Mouse (Mus musculus): Measurements from ENCODE around the gene Eef1a2. TPM values are rescaled to one million over a fixed set of nuclear protein-coding genes. Genes with fewer than 3 reads are reported as not detected.

Eef1a2 gene
- polyA plus RNA-seq, 1 experiment from 2014 or later = 24.7 TPM

GRCm38 (mm10) chr2:181143509-181144276 is 13.1 kb downstream of the Eef1a2 start:
- Histone ChIP-seq H3K36me3 (ENCODE audit: control insufficient read depth, insufficient read depth, low read length) (peaks cover 20% of the 10 kb centered on the region), H3K4me3 (ENCODE audit: control insufficient read depth in 1 of 2, insufficient read depth in 1 of 2, low read depth in 1 of 2, low read length in 2 of 2) (no peak overlapping the region), H3K4me1 (ENCODE audit: control insufficient read depth in 2 of 2, insufficient read depth in 2 of 2, low read length in 2 of 2) (peaks cover 9 to 13% of the 10 kb centered on the region in 2 experiments), H3K27me3 (ENCODE audit: control insufficient read depth, insufficient read depth, low read length) (peaks cover 9% of the 10 kb centered on the region; the same call in 1 of the 2 replicates), H3K9ac (ENCODE audit: low read length) (no peak overlapping the region), H3K27ac (replicated peaks in 1 of 2; ENCODE audit: control insufficient read depth in 1 of 2, insufficient read depth in 1 of 2, low read depth in 2 of 2, low read length in 2 of 2) (no peak overlapping the region), H3K4me2 (ENCODE audit: low read length) (no peak overlapping the region), H3K9me3 (ENCODE audit: control insufficient read depth, low read length) (no peaks in the 10 kb centered on the region)
- 69% methylated on average over 2 of the region's 2 CpGs for whole genome bisulfite sequencing
- ATAC-seq (ENCODE audit: insufficient number of reproducible peaks, insufficient read depth, low FRiP score, low read depth) = no peak

DNA sequence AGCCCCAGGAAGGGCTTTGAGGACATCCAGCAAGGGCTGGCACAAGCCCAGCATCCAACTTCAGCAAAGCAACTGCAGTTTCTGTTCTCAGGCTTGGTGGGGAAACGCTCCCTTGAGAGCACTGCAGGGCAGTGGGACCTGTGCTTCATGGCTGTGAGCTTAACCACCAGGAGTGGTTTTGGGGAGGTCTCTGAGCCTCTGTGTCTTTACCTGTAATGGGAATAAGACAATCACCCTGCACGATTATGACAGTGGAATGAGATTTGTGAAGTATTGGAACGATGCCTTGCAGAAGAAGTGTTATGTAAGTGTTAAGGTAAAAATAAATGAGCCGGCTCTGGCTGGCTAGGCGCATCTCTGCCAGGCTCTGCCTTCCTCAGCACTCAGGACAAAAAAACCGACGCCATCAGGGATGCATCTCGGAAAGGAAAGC is 14.1 kb downstream of the Eef1a2 start:
- ATAC-seq (ENCODE audit: insufficient number of reproducible peaks, insufficient read depth, low FRiP score, low read depth) = no peak
- peaks cover 0 to 4% of the 10 kb centered on the region in 2 experiments; a peak in 2 of 4 replicates for H3K4me1 ChIP-seq (ENCODE audit: control insufficient read depth in 2 of 2, insufficient read depth in 2 of 2, low read length in 2 of 2)
- WGBS = 50% methylated on average over 8 of the region's 8 CpGs
- H3K9ac ChIP-seq (ENCODE audit: low read length) = no peak overlapping the region
- H3K27me3 ChIP-seq (ENCODE audit: control insufficient read depth, insufficient read depth, low read length) = peaks cover 11% of the 10 kb centered on the region
- no peak overlapping the region for H3K4me3 ChIP-seq (ENCODE audit: control insufficient read depth in 1 of 2, insufficient read depth in 1 of 2, low read depth in 1 of 2, low read length in 2 of 2)
- no peak overlapping the region for H3K27ac ChIP-seq (replicated peaks in 1 of 2; ENCODE audit: control insufficient read depth in 1 of 2, insufficient read depth in 1 of 2, low read depth in 2 of 2, low read length in 2 of 2)
- peaks cover 12% of the 10 kb centered on the region for H3K36me3 ChIP-seq (ENCODE audit: control insufficient read depth, insufficient read depth, low read length)
- H3K9me3 ChIP-seq (ENCODE audit: control insufficient read depth, low read length) = no peaks in the 10 kb centered on the region
- H3K4me2 ChIP-seq (ENCODE audit: low read length) = no peak overlapping the region

GRCm38 (mm10) chr2:181139641-181140193 is 17.1 kb downstream of the Eef1a2 start:
- peaks cover 0 to 4% of the 10 kb centered on the region in 2 experiments; a peak in 3 of 4 replicates for H3K4me1 ChIP-seq (ENCODE audit: control insufficient read depth in 2 of 2, insufficient read depth in 2 of 2, low read length in 2 of 2)
- H3K9ac ChIP-seq (ENCODE audit: low read length) = no peak overlapping the region
- H3K36me3 ChIP-seq (ENCODE audit: control insufficient read depth, insufficient read depth, low read length) = no peaks in the 10 kb centered on the region
- H3K4me3 ChIP-seq (ENCODE audit: control insufficient read depth in 1 of 2, insufficient read depth in 1 of 2, low read depth in 1 of 2, low read length in 2 of 2) = no peak overlapping the region
- no peak overlapping the region for H3K27ac ChIP-seq (replicated peaks in 1 of 2; ENCODE audit: control insufficient read depth in 1 of 2, insufficient read depth in 1 of 2, low read depth in 2 of 2, low read length in 2 of 2)
- no peaks in the 10 kb centered on the region for H3K9me3 ChIP-seq (ENCODE audit: control insufficient read depth, low read length)
- 72% methylated on average over 5 of the region's 5 CpGs for WGBS
- peaks cover 40% of the 10 kb centered on the region for H3K27me3 ChIP-seq (ENCODE audit: control insufficient read depth, insufficient read depth, low read length)
- H3K4me2 ChIP-seq (ENCODE audit: low read length) = no peak overlapping the region
- no peak for ATAC-seq (ENCODE audit: insufficient number of reproducible peaks, insufficient read depth, low FRiP score, low read depth)

DNA sequence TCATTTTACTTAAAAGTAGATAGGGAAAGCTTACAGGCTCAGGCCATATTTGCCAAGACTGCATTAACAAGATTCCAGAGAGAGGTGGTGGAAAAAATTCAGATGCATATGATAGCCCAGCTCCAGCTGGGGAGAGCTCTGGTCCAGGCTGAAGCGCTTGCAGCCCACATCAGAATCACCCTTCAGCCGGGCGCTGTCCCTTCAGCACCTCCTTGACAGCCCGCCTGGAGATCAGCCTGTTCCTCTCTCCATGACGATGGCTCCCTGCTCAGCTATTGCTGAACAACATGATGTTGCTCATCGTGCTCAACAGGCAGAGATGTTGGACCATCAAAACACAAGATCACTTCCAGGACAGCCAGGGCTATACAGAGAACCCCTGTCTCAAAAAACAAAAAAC is 19.9 kb downstream of the Eef1a2 start:
- H3K36me3 ChIP-seq (ENCODE audit: control insufficient read depth, insufficient read depth, low read length) = no peaks in the 10 kb centered on the region
- H3K27me3 ChIP-seq (ENCODE audit: control insufficient read depth, insufficient read depth, low read length) = peaks cover 68% of the 10 kb centered on the region
- H3K4me2 ChIP-seq (ENCODE audit: low read length) = no peak overlapping the region
- no peak for ATAC-seq (ENCODE audit: insufficient number of reproducible peaks, insufficient read depth, low FRiP score, low read depth)
- no peak overlapping the region for H3K27ac ChIP-seq (replicated peaks in 1 of 2; ENCODE audit: control insufficient read depth in 1 of 2, insufficient read depth in 1 of 2, low read depth in 2 of 2, low read length in 2 of 2)
- WGBS = under 1% methylated on average over 6 of the region's 6 CpGs
- no peak overlapping the region for H3K4me3 ChIP-seq (ENCODE audit: control insufficient read depth in 1 of 2, insufficient read depth in 1 of 2, low read depth in 1 of 2, low read length in 2 of 2)
- peaks cover 0 to 8% of the 10 kb centered on the region in 2 experiments; a peak in 3 of 4 replicates for H3K4me1 ChIP-seq (ENCODE audit: control insufficient read depth in 2 of 2, insufficient read depth in 2 of 2, low read length in 2 of 2)
- no peak overlapping the region for H3K9ac ChIP-seq (ENCODE audit: low read length)
- no peaks in the 10 kb centered on the region for H3K9me3 ChIP-seq (ENCODE audit: control insufficient read depth, low read length)

DNA sequence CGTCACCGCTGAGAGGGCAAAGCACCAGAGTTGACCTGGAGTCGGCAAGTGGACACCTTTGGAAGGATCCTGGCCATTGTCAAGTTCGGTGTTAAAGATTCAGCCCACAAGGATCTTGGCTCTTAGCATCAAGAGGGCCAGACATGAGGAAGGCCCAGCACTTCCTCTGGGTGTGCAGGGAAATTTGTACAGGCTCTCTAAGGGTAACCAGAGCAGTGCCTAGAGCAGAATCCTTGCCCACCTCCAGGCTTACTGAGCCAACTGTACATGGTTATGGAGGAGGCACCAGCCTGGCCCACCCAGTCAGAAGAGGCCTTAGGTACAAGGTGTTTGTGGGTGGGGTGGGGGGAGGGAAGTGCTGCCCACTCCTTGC is 21.4 kb downstream of the Eef1a2 start:
- peak overlapping the region in 1 of 2 experiments; percentile 44; a peak in 2 of 4 replicates for H3K4me3 ChIP-seq (ENCODE audit: control insufficient read depth in 1 of 2, insufficient read depth in 1 of 2, low read depth in 1 of 2, low read length in 2 of 2)
- no peaks in the 10 kb centered on the region for H3K9me3 ChIP-seq (ENCODE audit: control insufficient read depth, low read length)
- H3K36me3 ChIP-seq (ENCODE audit: control insufficient read depth, insufficient read depth, low read length) = no peaks in the 10 kb centered on the region
- ATAC-seq (ENCODE audit: insufficient number of reproducible peaks, insufficient read depth, low FRiP score, low read depth) = no peak
- H3K9ac ChIP-seq (ENCODE audit: low read length) = no peak overlapping the region
- H3K27ac ChIP-seq (replicated peaks in 1 of 2; ENCODE audit: control insufficient read depth in 1 of 2, insufficient read depth in 1 of 2, low read depth in 2 of 2, low read length in 2 of 2) = no peak overlapping the region
- peaks cover 0 to 8% of the 10 kb centered on the region in 2 experiments; a peak in 3 of 4 replicates for H3K4me1 ChIP-seq (ENCODE audit: control insufficient read depth in 2 of 2, insufficient read depth in 2 of 2, low read length in 2 of 2)
- H3K27me3 ChIP-seq (ENCODE audit: control insufficient read depth, insufficient read depth, low read length) = peaks cover 77% of the 10 kb centered on the region
- 11% methylated on average over 4 of the region's 4 CpGs for WGBS
- H3K4me2 ChIP-seq (ENCODE audit: low read length) = peak overlapping the region; percentile 68

- Histone ChIP-seq H3K27me3 (ENCODE audit: control insufficient read depth, insufficient read depth, low read length) (peaks cover 73% of the 10 kb centered on the region), H3K4me2 (ENCODE audit: low read length) (peak within 1 kb of the TSS; percentile 68), H3K36me3 (ENCODE audit: control insufficient read depth, insufficient read depth, low read length) (no peaks in the 10 kb centered on the region), H3K27ac (replicated peaks in 1 of 2; ENCODE audit: control insufficient read depth in 1 of 2, insufficient read depth in 1 of 2, low read depth in 2 of 2, low read length in 2 of 2) (no peak within 1 kb of the TSS), H3K9ac (ENCODE audit: low read length) (no peak within 1 kb of the TSS), H3K4me1 (ENCODE audit: control insufficient read depth in 2 of 2, insufficient read depth in 2 of 2, low read length in 2 of 2) (peaks cover 0 to 8% of the 10 kb centered on the region in 2 experiments; a peak in 3 of 4 replicates), H3K9me3 (ENCODE audit: control insufficient read depth, low read length) (no peaks in the 10 kb centered on the region), H3K4me3 (ENCODE audit: control insufficient read depth in 1 of 2, insufficient read depth in 1 of 2, low read depth in 1 of 2, low read length in 2 of 2) (peak within 1 kb of the TSS; percentile 28 to 44)
- ATAC-seq (ENCODE audit: insufficient number of reproducible peaks, insufficient read depth, low FRiP score, low read depth) = no peak
- under 1% methylated on average over 100 of the region's 104 CpGs for WGBS
These were observed 22.0 kb downstream of the Eef1a2 start, which contains the start of gene Kcnq2 for GRCm38 (mm10) chr2:181134591-181135445. TSS of gene Kcnq2 (minus strand) at chr2:181135300.

DNA sequence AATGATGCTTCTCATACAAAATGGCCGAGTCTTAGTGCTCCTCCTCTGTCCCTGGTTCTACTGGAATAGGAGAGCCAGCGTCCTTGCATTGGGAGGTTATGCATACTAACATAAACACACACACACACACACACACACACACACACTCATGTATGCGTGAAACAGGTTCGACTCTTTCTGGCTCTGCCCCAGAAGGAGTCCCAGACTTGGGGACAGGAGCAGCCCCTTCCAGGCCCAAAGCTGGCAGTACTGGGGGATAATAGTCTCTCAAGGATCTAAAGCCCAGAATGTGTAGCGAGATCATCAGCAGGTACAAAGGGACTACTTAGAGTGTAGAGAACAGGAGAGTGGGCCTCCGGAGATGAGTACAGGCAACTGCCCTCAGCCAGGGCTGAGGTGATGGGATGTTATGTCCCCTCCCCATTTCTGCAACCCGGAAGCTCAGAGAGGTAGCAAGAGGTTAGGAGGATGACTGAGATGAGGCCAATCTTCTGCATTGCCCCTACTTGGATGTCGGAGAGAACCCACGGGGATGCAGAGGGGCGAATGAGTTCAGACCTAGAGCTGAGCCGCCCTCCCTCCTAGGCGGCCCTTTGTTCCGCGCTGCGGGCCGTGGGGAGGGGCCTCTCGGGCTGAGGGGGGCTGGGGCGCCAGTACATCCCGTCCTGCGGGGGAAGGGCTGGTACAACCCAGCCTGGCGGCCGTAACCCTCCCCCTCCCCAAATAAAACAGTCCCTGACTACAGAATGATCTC is 22.8 kb downstream of the Eef1a2 start:
- H3K27ac ChIP-seq (replicated peaks in 1 of 2; ENCODE audit: control insufficient read depth in 1 of 2, insufficient read depth in 1 of 2, low read depth in 2 of 2, low read length in 2 of 2) = no peak overlapping the region
- H3K4me3 ChIP-seq (ENCODE audit: control insufficient read depth in 1 of 2, insufficient read depth in 1 of 2, low read depth in 1 of 2, low read length in 2 of 2) = peak overlapping the region in 1 of 2 experiments; percentile 44; a peak in 2 of 4 replicates
- H3K4me1 ChIP-seq (ENCODE audit: control insufficient read depth in 2 of 2, insufficient read depth in 2 of 2, low read length in 2 of 2) = peaks cover 0 to 8% of the 10 kb centered on the region in 2 experiments; a peak in 3 of 4 replicates
- H3K36me3 ChIP-seq (ENCODE audit: control insufficient read depth, insufficient read depth, low read length) = no peaks in the 10 kb centered on the region
- no peak overlapping the region for H3K9ac ChIP-seq (ENCODE audit: low read length)
- no peaks in the 10 kb centered on the region for H3K9me3 ChIP-seq (ENCODE audit: control insufficient read depth, low read length)
- WGBS = 11% methylated on average over 20 of the region's 22 CpGs
- no peak for ATAC-seq (ENCODE audit: insufficient number of reproducible peaks, insufficient read depth, low FRiP score, low read depth)
- H3K4me2 ChIP-seq (ENCODE audit: low read length) = peak overlapping the region; percentile 68
- peaks cover 72% of the 10 kb centered on the region for H3K27me3 ChIP-seq (ENCODE audit: control insufficient read depth, insufficient read depth, low read length)

All from heart, embryonic 14.5 days (tissue).